Mouse (Mus musculus): ENCODE results near the gene Fzd7. TPM values are rescaled to one million over a fixed set of nuclear protein-coding genes. Genes with fewer than 3 reads are reported as not detected.
A peak's percentile ranks its signal among the peaks of the same experiment; 100 is the strongest.

Gene Fzd7
- polyA plus RNA-seq, 1 experiment: 51.7 TPM

GRCm38 (mm10) chr1:59482696-59483520 is 684 bp downstream of the Fzd7 start:
- Histone ChIP-seq H3K36me3 (ENCODE audit: control insufficient read depth, insufficient read depth, low read length, poor library complexity, severe bottlenecking) (peaks cover 18% of the 10 kb centered on the region), H3K27me3 (ENCODE audit: control insufficient read depth, insufficient read depth, low read length, poor library complexity, severe bottlenecking) (no peaks in the 10 kb centered on the region), H3K9me3 (replicated peaks; ENCODE audit: control insufficient read depth, insufficient read depth, low read length, poor library complexity, severe bottlenecking) (no peaks in the 10 kb centered on the region), H3K4me3 (ENCODE audit: low read depth, low read length) (peak overlapping the region; percentile 71), H3K4me1 (ENCODE audit: control insufficient read depth, insufficient read depth, low read length) (no peaks in the 10 kb centered on the region), H3K9ac (ENCODE audit: low read depth, poor library complexity, severe bottlenecking) (peak overlapping the region; percentile 81), H3K27ac (ENCODE audit: insufficient read depth, low read length) (peak overlapping the region; percentile 51; the same call in 1 of the 2 replicates)
- TF ChIP-seq POLR2A (IDR thresholded peaks at IDR 0.05; ENCODE audit: insufficient read depth, low read length) (no peak), EP300 (IDR thresholded peaks at IDR 0.05; ENCODE audit: insufficient read depth, low read depth, low read length) (no peak), CTCF (IDR thresholded peaks at IDR 0.05; ENCODE audit: low read depth, low read length) (no peak)

- peak overlapping the region; percentile 81 for H3K9ac ChIP-seq (ENCODE audit: low read depth, poor library complexity, severe bottlenecking)
- peaks cover 20% of the 10 kb centered on the region for H3K36me3 ChIP-seq (ENCODE audit: control insufficient read depth, insufficient read depth, low read length, poor library complexity, severe bottlenecking)
- TF ChIP-seq POLR2A (IDR thresholded peaks at IDR 0.05; ENCODE audit: insufficient read depth, low read length) (no peak), CTCF (IDR thresholded peaks at IDR 0.05; ENCODE audit: low read depth, low read length) (peak; percentile 66), EP300 (IDR thresholded peaks at IDR 0.05; ENCODE audit: insufficient read depth, low read depth, low read length) (0 out of 2 replicates have a peak, but pooled peaks have one; percentile 31)
- no peak overlapping the region for H3K27ac ChIP-seq (ENCODE audit: insufficient read depth, low read length)
- H3K4me3 ChIP-seq (ENCODE audit: low read depth, low read length): peak overlapping the region; percentile 71
- H3K27me3 ChIP-seq (ENCODE audit: control insufficient read depth, insufficient read depth, low read length, poor library complexity, severe bottlenecking): no peaks in the 10 kb centered on the region
- H3K4me1 ChIP-seq (ENCODE audit: control insufficient read depth, insufficient read depth, low read length): no peaks in the 10 kb centered on the region
- no peaks in the 10 kb centered on the region for H3K9me3 ChIP-seq (replicated peaks; ENCODE audit: control insufficient read depth, insufficient read depth, low read length, poor library complexity, severe bottlenecking)
These were observed 1.5 kb downstream of the Fzd7 start for GRCm38 (mm10) chr1:59483521-59484245.

GRCm38 (mm10) chr1:59484314-59484713 is 2.1 kb downstream of the Fzd7 start:
- no peak for TF ChIP-seq POLR2A (IDR thresholded peaks at IDR 0.05; ENCODE audit: insufficient read depth, low read length)
- no peak for TF ChIP-seq CTCF (IDR thresholded peaks at IDR 0.05; ENCODE audit: low read depth, low read length)
- TF ChIP-seq EP300 (IDR thresholded peaks at IDR 0.05; ENCODE audit: insufficient read depth, low read depth, low read length): no peak
- H3K36me3 ChIP-seq (ENCODE audit: control insufficient read depth, insufficient read depth, low read length, poor library complexity, severe bottlenecking): peaks cover 26% of the 10 kb centered on the region
- H3K4me1 ChIP-seq (ENCODE audit: control insufficient read depth, insufficient read depth, low read length): peaks cover 2% of the 10 kb centered on the region
- H3K9me3 ChIP-seq (replicated peaks; ENCODE audit: control insufficient read depth, insufficient read depth, low read length, poor library complexity, severe bottlenecking): no peaks in the 10 kb centered on the region
- H3K4me3 ChIP-seq (ENCODE audit: low read depth, low read length): peak overlapping the region; percentile 71
- H3K27ac ChIP-seq (ENCODE audit: insufficient read depth, low read length): peak overlapping the region; percentile 57
- no peaks in the 10 kb centered on the region for H3K27me3 ChIP-seq (ENCODE audit: control insufficient read depth, insufficient read depth, low read length, poor library complexity, severe bottlenecking)
- peak overlapping the region; percentile 81 for H3K9ac ChIP-seq (ENCODE audit: low read depth, poor library complexity, severe bottlenecking)

GRCm38 (mm10) chr1:59484791-59485785 is 2.9 kb downstream of the Fzd7 start:
- Histone ChIP-seq H3K27me3 (ENCODE audit: control insufficient read depth, insufficient read depth, low read length, poor library complexity, severe bottlenecking) (no peaks in the 10 kb centered on the region), H3K27ac (ENCODE audit: insufficient read depth, low read length) (peak overlapping the region; percentile 86), H3K9me3 (replicated peaks; ENCODE audit: control insufficient read depth, insufficient read depth, low read length, poor library complexity, severe bottlenecking) (no peaks in the 10 kb centered on the region), H3K4me1 (ENCODE audit: control insufficient read depth, insufficient read depth, low read length) (peaks cover 3% of the 10 kb centered on the region), H3K4me3 (ENCODE audit: low read depth, low read length) (peak overlapping the region; percentile 71), H3K36me3 (ENCODE audit: control insufficient read depth, insufficient read depth, low read length, poor library complexity, severe bottlenecking) (peaks cover 27% of the 10 kb centered on the region), H3K9ac (ENCODE audit: low read depth, poor library complexity, severe bottlenecking) (peak overlapping the region; percentile 81)
- TF ChIP-seq CTCF (IDR thresholded peaks at IDR 0.05; ENCODE audit: low read depth, low read length) (no peak), EP300 (IDR thresholded peaks at IDR 0.05; ENCODE audit: insufficient read depth, low read depth, low read length) (peak; percentile 70; the same call in 1 of the 2 replicates)

GRCm38 (mm10) chr1:59485803-59486202 is 3.6 kb downstream of the Fzd7 start:
- Histone ChIP-seq H3K9me3 (replicated peaks; ENCODE audit: control insufficient read depth, insufficient read depth, low read length, poor library complexity, severe bottlenecking) (no peaks in the 10 kb centered on the region), H3K36me3 (ENCODE audit: control insufficient read depth, insufficient read depth, low read length, poor library complexity, severe bottlenecking) (peaks cover 27% of the 10 kb centered on the region), H3K27ac (ENCODE audit: insufficient read depth, low read length) (peak overlapping the region; percentile 86), H3K9ac (ENCODE audit: low read depth, poor library complexity, severe bottlenecking) (peak overlapping the region; percentile 81), H3K27me3 (ENCODE audit: control insufficient read depth, insufficient read depth, low read length, poor library complexity, severe bottlenecking) (no peaks in the 10 kb centered on the region), H3K4me1 (ENCODE audit: control insufficient read depth, insufficient read depth, low read length) (peaks cover 3% of the 10 kb centered on the region), H3K4me3 (ENCODE audit: low read depth, low read length) (peak overlapping the region; percentile 71)
- TF ChIP-seq CTCF (IDR thresholded peaks at IDR 0.05; ENCODE audit: low read depth, low read length): no peak
- TF ChIP-seq POLR2A (IDR thresholded peaks at IDR 0.05; ENCODE audit: insufficient read depth, low read length): no peak
- TF ChIP-seq EP300 (IDR thresholded peaks at IDR 0.05; ENCODE audit: insufficient read depth, low read depth, low read length): no peak
